Mouse (Mus musculus) brain, embryonic 14.5 days (tissue): ENCODE measurements around the gene Akap13.

ENCODE experiments used
- CTCF ChIP-seq: fragments of 200-500 bp; IDR thresholded peaks from 2 replicates; pipeline ENCODE4 v1.5.1; 2012; ENCODE audit warnings: inconsistent platforms, mild to moderate bottlenecking, moderate library complexity, borderline replicate concordance; ENCODE audit not compliant: insufficient read depth, insufficient read length; ENCODE audit errors: extremely low read depth
- POLR2A ChIP-seq: fragments of 200-500 bp; IDR thresholded peaks from 2 replicates; pipeline ENCODE4 v1.6.1; 2012; ENCODE audit warnings: mild to moderate bottlenecking, inconsistent platforms, borderline replicate concordance; ENCODE audit not compliant: poor library complexity, insufficient read depth, insufficient read length, severe bottlenecking; ENCODE audit errors: extremely low read depth

DNA sequence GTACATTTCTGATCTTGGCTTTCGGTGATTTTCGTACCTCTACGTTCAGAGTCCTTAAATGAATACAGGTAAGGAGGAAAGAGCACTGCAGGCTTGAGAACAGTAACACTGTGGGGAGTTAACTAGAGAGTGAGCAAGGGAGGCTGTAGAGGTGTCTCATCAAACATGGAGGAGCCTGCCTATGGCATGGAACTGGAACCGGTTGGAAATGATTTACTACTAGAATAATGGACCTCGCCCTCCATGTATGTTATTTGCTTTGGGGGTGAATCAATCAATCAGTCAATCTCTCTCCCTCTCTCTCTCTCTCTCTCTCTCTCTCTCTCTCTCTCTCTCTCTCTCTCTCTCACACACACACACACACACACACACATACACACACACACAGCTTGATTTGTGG, 77.7 kb downstream of the Akap13 start:
- TF ChIP-seq POLR2A (no peak), CTCF (no peak)
